Mouse (Mus musculus) hindbrain, embryonic 11.5 days (tissue): Measurements from ENCODE around the gene Vipr1. TPM values are rescaled to one million over a fixed set of nuclear protein-coding genes. Genes with fewer than 3 reads are reported as not detected.

ENCODE experiments used
- ATAC-seq: fragments of 200-750 bp; cut with Nextera tagmentation; 2 replicates; pipeline ENCODE4 v1.8.0; 2017; ENCODE audit warnings: mild to moderate bottlenecking, moderate TSS enrichment, moderate library complexity; ENCODE audit not compliant: low FRiP score
- DNase-seq: peaks from one replicate; pipeline ENCODE4 v3.0.0-alpha.2; 2015; ENCODE audit warnings: low spot score
- H3K27ac ChIP-seq: fragments of 300-500 bp; sonication (generic); 2 replicates; pipeline ENCODE4 v1.5.1; 2014; ENCODE audit warnings: mild to moderate bottlenecking, low read depth, low read length
- H3K27me3 ChIP-seq: fragments of 300-500 bp; sonication (generic); 2 replicates; pipeline ENCODE4 v1.6.1; 2014; ENCODE audit warnings: mild to moderate bottlenecking, low read length, moderate library complexity, mixed read lengths; ENCODE audit not compliant: control insufficient read depth, insufficient read depth
- H3K36me3 ChIP-seq: fragments of 300-500 bp; sonication (generic); 2 replicates; pipeline ENCODE4 v1.6.1; 2014; ENCODE audit warnings: mild to moderate bottlenecking, low read length, moderate library complexity, mixed read lengths; ENCODE audit not compliant: control insufficient read depth, insufficient read depth
- H3K4me1 ChIP-seq: fragments of 300-500 bp; sonication (generic); replicated peaks from 2 replicates; pipeline ENCODE4 v1.6.1; 2014; ENCODE audit warnings: low read length, mixed read lengths; ENCODE audit not compliant: control insufficient read depth, insufficient read depth
- H3K4me2 ChIP-seq: fragments of 300-500 bp; sonication (generic); replicated peaks from 2 replicates; pipeline ENCODE4 v1.6.1; 2014; ENCODE audit warnings: mild to moderate bottlenecking, low read depth, low read length
- H3K4me3 ChIP-seq: fragments of 300-500 bp; sonication (generic); 2 replicates; pipeline ENCODE4 v1.5.1; 2014; ENCODE audit warnings: low read depth, low read length
- H3K9ac ChIP-seq: fragments of 300-500 bp; sonication (generic); 2 replicates; pipeline ENCODE4 v1.6.1; 2014; ENCODE audit warnings: low read depth, low read length
- H3K9me3 ChIP-seq: fragments of 300-500 bp; sonication (generic); 2 replicates; pipeline ENCODE4 v1.6.1; 2016; ENCODE audit warnings: low read length; ENCODE audit not compliant: control insufficient read depth
- WGBS: fragments of 180-500 bp; shearing (Covaris S2); extraction: QIAGEN DNeasy Blood & Tissue Kit; methylation state at CpG from one replicate; pipeline ENCODE4 v1.1.7; 2014; 5-methylcytosine and 5-hydroxymethylcytosine counted together
- polyA plus RNA-seq: library from polyadenylated mRNA; unstranded; fragments of >200 nt; fragmentation: Nextera tagmentation; extraction: Ambion mirVana; gene quantifications from 2 replicates; pipeline ENCODE4 v1.2.1, GENCODE M21; 2014

Vipr1 gene
- polyA plus RNA-seq, 1 experiment from 2014 or later: 0.57 TPM

DNA sequence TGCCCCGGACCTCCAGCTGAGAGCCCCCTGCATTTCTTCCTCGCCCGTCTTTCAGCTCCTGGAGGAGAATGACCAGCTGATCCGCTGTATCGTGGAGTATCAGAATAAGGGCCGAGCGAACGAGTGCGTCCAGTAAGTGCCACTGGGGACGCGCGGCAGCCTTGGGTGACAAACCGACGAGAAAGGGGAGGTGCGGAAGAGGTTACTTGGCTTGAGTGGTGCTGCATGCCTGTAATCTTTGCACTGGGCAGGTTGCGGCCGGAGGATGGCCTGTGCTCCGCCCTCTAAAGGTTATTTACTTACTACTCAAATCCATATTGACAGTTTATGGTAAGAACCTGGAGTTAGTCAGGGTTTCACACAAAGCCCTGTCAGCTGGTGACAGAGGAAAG, 68.1 kb downstream of the Vipr1 start:
- Histone ChIP-seq H3K4me1 (peaks cover 4% of the 10 kb centered on the region), H3K4me2 (peak overlapping the region; percentile 57), H3K9ac (peak overlapping the region; percentile 89), H3K27ac (peak overlapping the region; percentile 90), H3K9me3 (no peaks in the 10 kb centered on the region), H3K36me3 (no peaks in the 10 kb centered on the region), H3K4me3 (peak overlapping the region; percentile 88), H3K27me3 (no peaks in the 10 kb centered on the region)
- DNase-seq: no peak
- WGBS: 1% methylated on average over 18 of the region's 18 CpGs
- ATAC-seq: peak; percentile 29; the same call in 1 of the 2 replicates

GRCm38 (mm10) chr9:121717048-121717447, 74.5 kb downstream of the Vipr1 start:
- H3K4me3 ChIP-seq: no peak overlapping the region
- H3K4me1 ChIP-seq: 0 out of 2 replicates have a peak, but pooled peaks cover 3% of the 10 kb centered on the region
- no peaks in the 10 kb centered on the region for H3K36me3 ChIP-seq
- H3K9ac ChIP-seq: no peak overlapping the region
- no peak overlapping the region for H3K27ac ChIP-seq
- no peak overlapping the region for H3K4me2 ChIP-seq
- ATAC-seq (no peak), DNase-seq (no peak)
- 88% methylated on average over 2 of the region's 2 CpGs for WGBS
- H3K9me3 ChIP-seq: no peaks in the 10 kb centered on the region
- no peaks in the 10 kb centered on the region for H3K27me3 ChIP-seq

GRCm38 (mm10) chr9:121718070-121718705, 75.7 kb downstream of the Vipr1 start:
- H3K36me3 ChIP-seq: no peaks in the 10 kb centered on the region
- peak overlapping the region; percentile 62 for H3K9ac ChIP-seq
- 70% methylated on average over 15 of the region's 15 CpGs for WGBS
- H3K4me3 ChIP-seq: peak overlapping the region; percentile 94
- peak overlapping the region; percentile 56 for H3K4me2 ChIP-seq
- no peaks in the 10 kb centered on the region for H3K27me3 ChIP-seq
- ATAC-seq: peak; percentile 36
- peak overlapping the region; percentile 98 for H3K27ac ChIP-seq
- 0 out of 2 replicates have a peak, but pooled peaks cover 3% of the 10 kb centered on the region for H3K4me1 ChIP-seq
- no peaks in the 10 kb centered on the region for H3K9me3 ChIP-seq
- no peak for DNase-seq

DNA sequence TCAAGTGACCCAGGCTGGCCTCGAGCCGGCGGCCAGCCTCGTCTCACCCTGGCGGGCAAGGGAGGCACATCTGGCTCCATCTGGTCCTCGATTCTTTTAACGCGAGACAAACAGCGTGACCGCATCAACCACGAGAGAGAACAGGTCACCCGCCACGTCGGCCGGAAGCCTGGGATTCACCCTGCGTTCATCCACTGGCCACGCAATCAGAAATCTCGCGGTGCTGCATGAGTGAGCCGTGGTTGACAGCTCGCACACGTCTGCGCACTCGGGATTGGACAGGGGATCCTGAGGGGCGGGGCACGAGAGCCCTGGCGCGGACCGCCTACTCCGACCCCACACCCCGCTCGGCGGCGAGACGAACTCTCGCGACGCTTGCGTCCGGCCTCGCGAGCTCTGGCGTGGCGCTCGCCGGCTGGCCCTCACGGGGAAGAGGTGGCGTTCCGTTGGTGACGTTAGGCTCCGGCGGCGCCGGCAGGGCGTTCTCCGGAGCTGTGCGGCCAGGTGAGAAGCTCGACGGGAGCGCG, 76.3 kb downstream of the Vipr1 start, which contains the start of gene Nktr:
TSS of gene Nktr (plus strand) at position 378 of the 527 bp plus-strand sequence.
- Histone ChIP-seq H3K36me3 (no peaks in the 10 kb centered on the region), H3K4me1 (0 out of 2 replicates have a peak, but pooled peaks cover 3% of the 10 kb centered on the region), H3K9me3 (no peaks in the 10 kb centered on the region), H3K9ac (peak within 1 kb of the TSS; percentile 94), H3K4me2 (peak within 1 kb of the TSS; percentile 92), H3K27me3 (no peaks in the 10 kb centered on the region), H3K27ac (peak within 1 kb of the TSS; percentile 98), H3K4me3 (peak within 1 kb of the TSS; percentile 94)
- WGBS: under 1% methylated on average over 59 of the region's 61 CpGs
- DNase-seq (peak; percentile 99), ATAC-seq (peak; percentile 99)

- H3K4me2 ChIP-seq: peak overlapping the region; percentile 92
- no peaks in the 10 kb centered on the region for H3K27me3 ChIP-seq
- peak; percentile 82 for ATAC-seq
- peak; percentile 69 for DNase-seq
- peak overlapping the region; percentile 98 for H3K27ac ChIP-seq
- no peaks in the 10 kb centered on the region for H3K9me3 ChIP-seq
- 2% methylated on average over 50 of the region's 87 CpGs for WGBS
- peak overlapping the region; percentile 94 for H3K9ac ChIP-seq
- H3K36me3 ChIP-seq: no peaks in the 10 kb centered on the region
- H3K4me3 ChIP-seq: peak overlapping the region; percentile 94
- H3K4me1 ChIP-seq: 0 out of 2 replicates have a peak, but pooled peaks cover 3% of the 10 kb centered on the region
These were observed 77.1 kb downstream of the Vipr1 start for GRCm38 (mm10) chr9:121719347-121720331.

Other genes starting within 250 kb of the Vipr1 start
- 0.68 and 1.0 TPM in 2 replicates for gene Cck, start 147.0 kb upstream of the Vipr1 start, polyA plus RNA-seq
- gene Lyzl4, start 620 bp upstream of the Vipr1 start, polyA plus RNA-seq: 0.25 TPM in 1 of 2 replicates, not detected in the other
- gene Sec22c, start 62.8 kb downstream of the Vipr1 start, polyA plus RNA-seq: 15.7 and 22.9 TPM in 2 replicates
- gene Ss18l2, start 67.6 kb downstream of the Vipr1 start, polyA plus RNA-seq: 122 and 131 TPM in 2 replicates
- gene Nktr, start 76.5 kb downstream of the Vipr1 start, polyA plus RNA-seq: 61.8 and 105 TPM in 2 replicates
- gene Zfp651, start 116.6 kb downstream of the Vipr1 start, polyA plus RNA-seq: 6.0 and 7.2 TPM in 2 replicates
- 0.57 and 0.78 TPM in 2 replicates for gene Klhl40, start 134.9 kb downstream of the Vipr1 start, polyA plus RNA-seq
- not detected in 2 replicates for gene Hhatl, start 149.8 kb downstream of the Vipr1 start, polyA plus RNA-seq
- gene Ccdc13, start 196.7 kb downstream of the Vipr1 start, polyA plus RNA-seq: 2.4 and 4.0 TPM in 2 replicates
- 149 and 158 TPM in 2 replicates for gene Higd1a, start 215.6 kb downstream of the Vipr1 start, polyA plus RNA-seq